Mouse (Mus musculus): ENCODE data around the gene Chst12.
A peak's percentile ranks its signal among the peaks of the same experiment; 100 is the strongest.

Chst12 gene

GRCm38 (mm10) chr5:140549306-140550047 is 44.1 kb downstream of the Chst12 start:
- no peak for DNase-seq (ENCODE audit: low read depth, low spot score)
- Histone ChIP-seq H3K36me3 (ENCODE audit: control insufficient read depth, insufficient read depth, low read length, poor library complexity, severe bottlenecking) (no peaks in the 10 kb centered on the region), H3K27me3 (ENCODE audit: control insufficient read depth, insufficient read depth, low read length, poor library complexity, severe bottlenecking) (no peaks in the 10 kb centered on the region)

DNA sequence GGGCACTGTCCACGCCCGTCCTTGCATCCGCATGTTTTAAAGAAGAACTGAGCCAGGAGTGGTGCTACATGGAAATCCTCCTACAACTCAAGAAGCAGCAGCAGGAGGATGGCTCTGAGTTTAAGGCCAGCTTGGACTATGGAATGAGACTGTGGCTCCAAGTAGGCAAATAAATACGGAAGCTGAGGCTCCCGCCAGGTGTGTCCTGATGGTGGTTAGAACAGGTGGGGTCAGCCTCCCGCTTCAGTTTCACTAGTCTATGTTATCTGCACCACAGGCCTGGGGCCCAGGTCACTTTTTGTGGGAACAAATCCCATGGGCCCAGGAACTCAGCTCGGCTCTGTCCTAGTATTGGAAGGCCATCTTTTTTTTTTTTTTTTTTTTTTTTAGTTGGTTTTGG is 48.4 kb downstream of the Chst12 start:
- H3K27me3 ChIP-seq (ENCODE audit: control insufficient read depth, insufficient read depth, low read length, poor library complexity, severe bottlenecking): no peaks in the 10 kb centered on the region
- H3K36me3 ChIP-seq (ENCODE audit: control insufficient read depth, insufficient read depth, low read length, poor library complexity, severe bottlenecking): no peaks in the 10 kb centered on the region
- DNase-seq (ENCODE audit: low read depth, low spot score): no peak

DNA sequence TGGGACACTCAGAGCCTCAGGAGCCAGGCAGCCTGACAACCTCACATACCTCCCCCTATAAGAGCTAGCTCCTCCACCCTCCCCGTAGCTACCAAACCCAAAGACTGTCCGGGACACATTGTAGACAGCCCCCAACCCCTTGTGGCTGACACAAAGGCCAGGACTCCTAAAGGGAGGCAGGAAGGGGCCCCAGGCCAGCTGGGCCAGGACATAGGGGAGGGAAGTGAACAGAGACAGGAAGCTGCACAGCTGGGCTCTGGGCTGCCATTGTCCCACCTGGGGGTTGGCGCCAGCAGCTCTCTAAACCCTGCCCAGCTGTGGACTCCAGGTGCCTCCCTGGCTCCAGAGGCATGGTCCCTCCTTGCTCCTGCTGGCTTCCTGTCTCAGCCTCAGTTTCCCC is 51.5 kb downstream of the Chst12 start:
- H3K27me3 ChIP-seq (ENCODE audit: control insufficient read depth, insufficient read depth, low read length, poor library complexity, severe bottlenecking): no peaks in the 10 kb centered on the region
- DNase-seq (ENCODE audit: low read depth, low spot score): no peak
- H3K36me3 ChIP-seq (ENCODE audit: control insufficient read depth, insufficient read depth, low read length, poor library complexity, severe bottlenecking): no peaks in the 10 kb centered on the region

DNA sequence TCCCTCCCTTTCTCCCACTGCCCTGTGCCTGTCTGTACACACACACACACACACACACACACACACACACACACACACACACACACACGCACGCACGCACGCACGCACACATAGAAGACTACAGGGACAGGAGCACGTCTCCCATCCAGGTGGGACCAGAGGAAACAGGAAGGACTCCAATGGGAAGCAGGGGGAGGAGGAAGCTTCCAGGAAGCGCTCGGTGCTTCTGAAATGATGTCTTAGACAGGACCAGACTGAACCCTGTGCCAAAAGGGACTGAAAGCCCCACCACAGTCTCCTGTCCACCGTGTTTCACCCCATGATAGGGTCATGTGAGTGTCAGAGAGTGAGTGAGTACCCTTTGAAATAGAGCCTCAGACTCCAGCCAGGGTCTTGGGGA is 57.3 kb downstream of the Chst12 start:
- no peak for DNase-seq (ENCODE audit: low read depth, low spot score)
- Histone ChIP-seq H3K36me3 (ENCODE audit: control insufficient read depth, insufficient read depth, low read length, poor library complexity, severe bottlenecking) (no peaks in the 10 kb centered on the region), H3K27me3 (ENCODE audit: control insufficient read depth, insufficient read depth, low read length, poor library complexity, severe bottlenecking) (no peaks in the 10 kb centered on the region)

GRCm38 (mm10) chr5:140564896-140565295 is 59.5 kb downstream of the Chst12 start, which contains the start of gene Grifin:
Grifin (minus strand) TSS chr5:140565071.
- no peaks in the 10 kb centered on the region for H3K36me3 ChIP-seq (ENCODE audit: control insufficient read depth, insufficient read depth, low read length, poor library complexity, severe bottlenecking)
- no peaks in the 10 kb centered on the region for H3K27me3 ChIP-seq (ENCODE audit: control insufficient read depth, insufficient read depth, low read length, poor library complexity, severe bottlenecking)
- DNase-seq (ENCODE audit: low read depth, low spot score): no peak

GRCm38 (mm10) chr5:140565451-140565850 is 60.1 kb downstream of the Chst12 start:
- DNase-seq (ENCODE audit: low read depth, low spot score): no peak
- no peaks in the 10 kb centered on the region for H3K27me3 ChIP-seq (ENCODE audit: control insufficient read depth, insufficient read depth, low read length, poor library complexity, severe bottlenecking)
- no peaks in the 10 kb centered on the region for H3K36me3 ChIP-seq (ENCODE audit: control insufficient read depth, insufficient read depth, low read length, poor library complexity, severe bottlenecking)

DNA sequence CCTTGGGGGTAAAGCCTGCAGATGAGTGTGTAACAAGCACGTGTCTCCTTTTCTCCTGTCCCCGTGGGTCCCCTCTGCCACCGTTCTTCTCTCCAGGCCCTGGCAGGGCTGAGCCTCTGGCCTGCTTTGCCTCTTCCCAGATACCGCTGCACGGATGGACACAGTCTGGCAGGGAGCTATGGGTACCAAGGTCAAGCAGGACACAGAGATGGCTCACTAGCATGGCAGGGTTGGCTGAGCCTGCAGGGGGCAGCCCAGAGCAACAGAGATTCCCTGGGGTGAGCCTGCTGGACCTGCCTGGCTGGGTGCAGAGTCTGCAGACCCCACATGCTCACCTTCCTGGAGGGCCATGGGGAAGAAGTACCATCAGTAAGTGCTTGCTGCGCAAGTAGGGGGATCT is 60.5 kb downstream of the Chst12 start:
- Histone ChIP-seq H3K36me3 (ENCODE audit: control insufficient read depth, insufficient read depth, low read length, poor library complexity, severe bottlenecking) (no peaks in the 10 kb centered on the region), H3K27me3 (ENCODE audit: control insufficient read depth, insufficient read depth, low read length, poor library complexity, severe bottlenecking) (no peaks in the 10 kb centered on the region)
- DNase-seq (ENCODE audit: low read depth, low spot score): peak; percentile 60

DNA sequence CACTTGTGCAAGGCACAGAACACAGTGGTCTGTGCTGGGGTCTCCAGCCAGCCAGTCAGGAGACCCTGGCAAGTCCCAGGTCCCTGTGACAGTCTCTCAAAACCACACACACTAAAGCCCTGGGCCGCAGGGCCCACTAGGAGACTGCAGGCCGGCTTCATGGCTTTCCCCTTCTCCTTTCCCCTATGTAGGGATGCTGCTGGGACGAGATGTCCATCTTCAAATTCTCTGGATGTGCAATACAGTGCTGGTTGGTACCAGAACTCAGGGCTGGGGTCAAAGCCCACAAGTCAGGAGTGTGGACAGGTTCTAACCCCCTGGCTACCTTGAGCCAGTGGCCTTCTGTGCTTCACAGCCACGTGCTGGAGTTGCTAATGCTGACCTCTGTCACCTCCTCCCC is 60.9 kb downstream of the Chst12 start:
- DNase-seq (ENCODE audit: low read depth, low spot score): no peak
- no peaks in the 10 kb centered on the region for H3K36me3 ChIP-seq (ENCODE audit: control insufficient read depth, insufficient read depth, low read length, poor library complexity, severe bottlenecking)
- no peaks in the 10 kb centered on the region for H3K27me3 ChIP-seq (ENCODE audit: control insufficient read depth, insufficient read depth, low read length, poor library complexity, severe bottlenecking)

DNA sequence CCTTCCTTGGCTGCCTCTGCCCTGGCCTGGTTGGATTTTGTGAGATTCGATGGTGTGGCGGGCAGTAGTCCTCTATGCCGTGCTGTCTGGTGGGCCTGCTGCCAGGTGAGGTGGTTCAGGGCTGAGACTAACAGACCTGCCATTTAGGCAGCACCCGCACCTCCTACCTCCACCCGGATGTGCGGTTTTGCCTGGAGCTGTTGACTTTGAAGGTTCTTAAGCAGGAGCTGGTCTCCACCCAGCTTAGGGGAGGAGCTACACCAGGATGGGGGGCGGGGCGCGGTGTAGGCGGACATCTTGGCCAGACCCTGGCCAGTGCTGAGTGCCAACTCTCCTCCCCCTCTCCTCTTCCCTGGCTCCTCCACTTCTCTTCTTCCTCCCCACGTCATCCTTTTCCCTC is 62.0 kb downstream of the Chst12 start:
- no peaks in the 10 kb centered on the region for H3K27me3 ChIP-seq (ENCODE audit: control insufficient read depth, insufficient read depth, low read length, poor library complexity, severe bottlenecking)
- peak; percentile 70 for DNase-seq (ENCODE audit: low read depth, low spot score)
- no peaks in the 10 kb centered on the region for H3K36me3 ChIP-seq (ENCODE audit: control insufficient read depth, insufficient read depth, low read length, poor library complexity, severe bottlenecking)

- no peaks in the 10 kb centered on the region for H3K36me3 ChIP-seq (ENCODE audit: control insufficient read depth, insufficient read depth, low read length, poor library complexity, severe bottlenecking)
- no peak for DNase-seq (ENCODE audit: low read depth, low spot score)
- H3K27me3 ChIP-seq (ENCODE audit: control insufficient read depth, insufficient read depth, low read length, poor library complexity, severe bottlenecking): no peaks in the 10 kb centered on the region
These were observed 62.4 kb downstream of the Chst12 start for GRCm38 (mm10) chr5:140567751-140568150.

DNA sequence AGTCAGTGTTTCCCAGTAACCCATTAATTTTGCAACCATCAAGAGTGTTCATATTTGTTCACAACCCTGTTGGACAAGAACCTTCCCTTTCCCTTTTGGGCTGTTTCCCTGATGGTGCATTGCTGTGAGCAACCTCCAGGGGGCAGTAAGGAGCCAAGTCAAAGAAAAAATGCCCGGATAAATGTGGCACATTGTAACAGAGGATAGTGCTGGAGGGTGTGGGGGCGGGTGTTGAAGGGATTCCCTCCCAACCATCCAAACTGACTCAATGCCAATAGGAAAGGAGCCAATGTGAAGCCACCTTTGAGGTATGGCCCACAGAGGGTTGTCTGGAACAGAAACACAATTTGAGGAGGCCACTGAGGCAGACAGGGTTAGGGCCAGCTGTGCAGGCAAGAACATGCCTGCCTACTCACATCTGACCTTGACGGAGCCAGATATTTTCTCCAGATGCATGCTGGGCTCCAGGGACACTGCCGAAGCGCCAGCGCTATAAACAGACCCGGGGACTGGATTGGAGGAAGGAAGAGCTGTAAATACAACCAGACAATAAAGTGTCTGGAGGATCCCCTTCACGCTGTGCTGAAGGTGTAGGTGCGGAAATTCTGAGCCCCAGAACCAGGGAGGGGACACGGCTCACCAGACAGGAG is 63.1 kb downstream of the Chst12 start:
- peak; percentile 80 for DNase-seq (ENCODE audit: low read depth, low spot score)
- no peaks in the 10 kb centered on the region for H3K36me3 ChIP-seq (ENCODE audit: control insufficient read depth, insufficient read depth, low read length, poor library complexity, severe bottlenecking)
- no peaks in the 10 kb centered on the region for H3K27me3 ChIP-seq (ENCODE audit: control insufficient read depth, insufficient read depth, low read length, poor library complexity, severe bottlenecking)

GRCm38 (mm10) chr5:140569032-140569595 is 63.8 kb downstream of the Chst12 start:
- DNase-seq (ENCODE audit: low read depth, low spot score): no peak
- Histone ChIP-seq H3K27me3 (ENCODE audit: control insufficient read depth, insufficient read depth, low read length, poor library complexity, severe bottlenecking) (no peaks in the 10 kb centered on the region), H3K36me3 (ENCODE audit: control insufficient read depth, insufficient read depth, low read length, poor library complexity, severe bottlenecking) (no peaks in the 10 kb centered on the region)

- DNase-seq (ENCODE audit: low read depth, low spot score): no peak
- no peaks in the 10 kb centered on the region for H3K36me3 ChIP-seq (ENCODE audit: control insufficient read depth, insufficient read depth, low read length, poor library complexity, severe bottlenecking)
- no peaks in the 10 kb centered on the region for H3K27me3 ChIP-seq (ENCODE audit: control insufficient read depth, insufficient read depth, low read length, poor library complexity, severe bottlenecking)
These were observed 65.0 kb downstream of the Chst12 start for GRCm38 (mm10) chr5:140570223-140570870.

DNA sequence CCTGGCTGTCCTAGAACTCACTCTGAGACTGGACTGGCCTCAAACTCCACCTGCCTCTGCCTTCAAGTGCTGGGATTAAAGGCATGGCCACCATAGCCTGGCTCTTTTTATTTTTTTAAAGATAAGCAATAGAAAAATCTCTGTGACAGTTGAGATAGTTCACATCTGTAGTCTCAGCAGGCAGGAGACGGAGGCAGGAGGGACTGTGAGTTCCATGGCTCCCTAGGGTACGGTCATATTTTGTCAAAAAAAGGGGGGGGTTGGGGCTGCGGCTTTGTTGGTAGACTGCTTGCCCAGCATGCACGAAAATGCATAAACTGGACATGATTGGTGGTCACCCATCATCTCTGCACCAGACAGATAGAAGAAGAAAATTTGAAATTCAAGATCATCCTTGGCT is 65.9 kb downstream of the Chst12 start:
- no peak for DNase-seq (ENCODE audit: low read depth, low spot score)
- Histone ChIP-seq H3K27me3 (ENCODE audit: control insufficient read depth, insufficient read depth, low read length, poor library complexity, severe bottlenecking) (no peaks in the 10 kb centered on the region), H3K36me3 (ENCODE audit: control insufficient read depth, insufficient read depth, low read length, poor library complexity, severe bottlenecking) (no peaks in the 10 kb centered on the region)

DNA sequence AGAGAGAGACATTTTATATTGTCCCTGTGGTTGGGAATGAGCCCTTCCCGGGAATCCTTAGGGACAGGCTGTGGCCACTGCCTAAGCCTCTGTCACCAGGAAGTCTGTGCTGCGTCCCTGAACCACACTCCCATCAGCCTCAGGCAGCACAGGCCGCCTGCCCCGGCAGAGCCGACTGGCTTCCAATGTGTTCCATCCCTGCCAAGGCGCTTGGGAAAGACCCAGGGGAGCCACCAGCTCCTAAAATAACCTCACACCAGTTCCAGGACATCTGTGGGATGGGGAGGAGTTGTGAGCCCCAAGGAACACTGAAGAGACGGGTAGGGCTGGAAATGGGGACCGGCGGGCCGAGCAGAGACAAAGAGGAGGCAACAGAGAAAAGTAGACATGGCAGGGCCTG is 66.3 kb downstream of the Chst12 start:
- DNase-seq (ENCODE audit: low read depth, low spot score): no peak
- H3K27me3 ChIP-seq (ENCODE audit: control insufficient read depth, insufficient read depth, low read length, poor library complexity, severe bottlenecking): no peaks in the 10 kb centered on the region
- no peaks in the 10 kb centered on the region for H3K36me3 ChIP-seq (ENCODE audit: control insufficient read depth, insufficient read depth, low read length, poor library complexity, severe bottlenecking)

All from splenic B cell, adult 2 months (primary cell).